Mouse (Mus musculus): ENCODE results near the gene Stat5b. TPM values are rescaled to one million over a fixed set of nuclear protein-coding genes. Genes with fewer than 3 reads are reported as not detected.
"Not testable (repeated sequence)": the region's sequence is repeated elsewhere in the genome, so short reads cannot be mapped to it uniquely, and the experiment has no call there.

The Stat5b gene
- polyA plus RNA-seq, 1 experiment from 2014 or later, result 20.5 TPM

DNA sequence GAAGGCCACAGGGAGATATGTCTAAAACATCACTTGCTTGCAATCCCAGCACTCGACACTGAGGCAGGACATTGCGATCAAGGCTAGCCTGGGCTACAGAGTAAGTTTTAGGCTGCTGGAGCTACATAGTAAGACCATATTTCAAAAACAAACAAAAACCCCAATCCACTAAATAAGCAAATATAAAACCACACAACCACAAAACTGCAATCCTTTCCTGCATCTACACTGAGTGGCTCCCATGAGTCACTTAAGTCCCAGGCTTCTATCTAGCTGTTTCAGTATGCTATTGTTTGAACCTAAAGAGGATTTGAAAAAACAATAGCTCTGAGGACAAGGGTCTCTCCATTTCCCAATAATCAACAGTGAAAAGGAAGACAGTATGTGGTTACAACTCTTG lies 55.1 kb downstream of the Stat5b start:
- WGBS, result 97% methylated on average over 2 of the region's 2 CpGs
- Histone ChIP-seq H3K27me3 (replicated peaks) (no peaks in the 10 kb centered on the region), H3K9me3 (no peaks in the 10 kb centered on the region), H3K27ac (no peak overlapping the region), H3K36me3 (replicated peaks) (peaks cover 11% of the 10 kb centered on the region; the same call in 1 of the 2 replicates), H3K4me2 (no peak overlapping the region), H3K9ac (no peak overlapping the region), H3K4me1 (no peaks in the 10 kb centered on the region), H3K4me3 (no peak overlapping the region)
- no peak for ATAC-seq (replicated peaks)

DNA sequence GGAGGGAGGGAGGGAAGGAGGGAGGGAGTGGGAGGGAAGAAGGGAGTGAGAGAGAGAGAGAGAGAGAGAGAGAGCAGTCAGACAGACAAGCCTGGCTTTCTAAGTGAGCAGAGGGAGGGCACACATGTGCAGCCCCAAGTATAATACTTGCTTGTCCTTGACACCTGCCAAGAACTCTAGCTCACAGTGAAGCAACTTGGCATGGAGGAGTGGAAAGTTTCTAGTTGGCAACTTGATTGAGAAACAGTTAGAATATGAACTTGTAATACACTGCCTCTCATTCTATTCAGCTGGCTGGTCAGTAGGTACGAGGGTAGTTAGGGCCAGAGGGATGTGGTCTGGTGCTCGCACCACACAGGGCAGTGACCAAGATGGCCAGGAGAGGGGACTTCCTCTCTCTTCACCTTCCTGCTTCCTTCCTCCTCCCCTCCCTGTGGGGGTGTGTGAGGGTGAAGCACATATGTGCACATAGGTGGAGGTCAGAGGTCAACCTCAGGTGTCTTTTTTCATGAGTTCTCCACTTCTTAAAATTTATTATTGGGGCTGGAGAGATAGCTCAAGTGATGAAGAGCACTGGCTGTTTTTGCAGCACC lies 59.0 kb downstream of the Stat5b start:
- Histone ChIP-seq H3K27ac (no peak overlapping the region), H3K4me2 (no peak overlapping the region), H3K36me3 (replicated peaks) (peaks cover 18% of the 10 kb centered on the region), H3K9me3 (no peaks in the 10 kb centered on the region), H3K4me3 (no peak overlapping the region), H3K27me3 (replicated peaks) (no peaks in the 10 kb centered on the region), H3K9ac (no peak overlapping the region), H3K4me1 (no peaks in the 10 kb centered on the region)
- no peak for ATAC-seq (replicated peaks)
- 85% methylated on average over 2 of the region's 2 CpGs for WGBS

DNA sequence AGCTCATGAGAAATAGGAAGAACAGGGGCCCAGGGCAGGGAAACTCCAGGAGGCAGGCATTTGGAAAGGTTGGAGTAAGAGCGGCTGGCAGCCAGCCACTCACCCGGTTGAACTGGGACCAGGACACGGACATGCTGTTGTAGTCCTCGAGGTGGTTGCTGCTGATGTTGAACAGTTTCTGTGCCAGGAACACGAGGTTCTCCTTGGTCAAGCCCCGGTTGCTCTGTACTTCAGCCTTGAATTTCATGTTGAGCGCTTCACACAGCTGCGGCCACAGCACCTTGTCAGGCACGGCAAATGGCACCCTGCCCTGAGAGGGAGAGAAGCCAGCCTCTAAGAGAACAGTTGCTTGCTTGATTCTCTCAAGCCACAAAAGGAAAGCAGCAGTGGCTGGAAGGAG lies 59.9 kb downstream of the Stat5b start:
- WGBS, result 91% methylated on average over 9 of the region's 9 CpGs
- not testable (repeated sequence) for H3K4me3 ChIP-seq; H3K27me3 ChIP-seq (replicated peaks); ATAC-seq (replicated peaks); H3K9me3 ChIP-seq; H3K4me2 ChIP-seq; H3K27ac ChIP-seq; H3K4me1 ChIP-seq; H3K9ac ChIP-seq
- H3K36me3 ChIP-seq (replicated peaks), result peaks cover 15% of the 10 kb centered on the region

DNA sequence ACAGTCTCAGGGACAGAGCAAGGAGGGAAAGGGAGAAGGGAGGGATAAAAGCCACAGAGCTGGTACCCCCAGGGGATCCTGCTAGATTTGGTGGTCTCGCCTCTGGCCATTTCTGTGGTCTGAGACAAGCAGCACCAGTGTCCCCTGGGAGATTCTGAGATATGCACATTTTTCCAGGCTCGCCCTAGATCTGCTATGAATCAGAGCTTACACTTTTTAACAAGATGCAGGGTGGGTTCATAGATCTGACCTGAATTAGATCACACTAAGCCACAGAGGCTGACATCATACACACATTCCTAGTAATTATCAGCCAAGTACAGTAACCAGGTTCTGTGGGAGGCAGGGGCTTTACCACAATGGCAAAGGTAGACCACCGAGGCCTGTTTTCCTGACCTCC lies 60.8 kb downstream of the Stat5b start:
- Histone ChIP-seq H3K9me3 (no peaks in the 10 kb centered on the region), H3K4me1 (no peaks in the 10 kb centered on the region), H3K9ac (no peak overlapping the region), H3K36me3 (replicated peaks) (peaks cover 15% of the 10 kb centered on the region), H3K27ac (no peak overlapping the region), H3K27me3 (replicated peaks) (no peaks in the 10 kb centered on the region), H3K4me3 (no peak overlapping the region), H3K4me2 (no peak overlapping the region)
- no peak for ATAC-seq (replicated peaks)
- 65% methylated on average over 3 of the region's 3 CpGs for WGBS

DNA sequence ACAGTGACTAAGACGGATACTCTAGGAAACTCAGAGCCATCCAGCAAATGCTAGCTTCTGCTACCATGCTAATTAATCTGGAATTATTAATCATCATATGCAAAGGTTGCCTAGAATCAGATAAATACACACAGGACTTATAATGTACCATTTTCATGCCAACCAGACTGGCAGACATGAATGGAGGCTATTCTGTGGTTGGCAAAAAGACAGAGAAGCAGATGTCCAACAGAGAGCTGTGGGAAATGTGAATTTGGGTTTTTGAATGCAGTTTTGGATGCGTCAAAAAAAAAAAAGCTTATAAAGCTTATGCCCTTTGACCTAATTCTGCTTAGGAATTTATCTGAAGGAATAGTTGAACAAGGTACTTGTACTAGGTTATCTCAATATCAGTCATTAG lies 64.8 kb downstream of the Stat5b start:
- no peak for ATAC-seq (replicated peaks)
- no peaks in the 10 kb centered on the region for H3K27me3 ChIP-seq (replicated peaks)

DNA sequence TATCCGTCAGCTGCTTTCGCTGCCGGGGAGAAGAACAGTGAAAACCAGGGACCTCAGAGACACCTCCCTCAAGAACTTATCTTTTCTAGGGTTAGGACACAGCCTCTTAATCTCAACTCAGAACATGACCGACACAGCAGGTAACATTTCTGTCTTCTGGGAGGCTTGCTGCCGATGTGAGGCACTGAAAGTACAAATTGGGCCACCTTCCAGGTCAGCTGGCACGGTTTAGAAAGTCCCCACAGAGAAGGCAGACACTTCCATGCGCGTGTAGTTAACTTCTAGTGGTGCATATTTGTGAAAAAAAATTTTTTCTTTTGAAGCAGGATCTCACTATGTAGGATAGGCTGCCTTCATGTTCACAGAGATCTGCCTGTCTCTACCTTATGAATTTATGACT lies 66.2 kb downstream of the Stat5b start:
- Histone ChIP-seq H3K4me1 (no peaks in the 10 kb centered on the region), H3K4me2 (no peak overlapping the region), H3K4me3 (no peak overlapping the region), H3K27ac (no peak overlapping the region), H3K9me3 (no peaks in the 10 kb centered on the region), H3K27me3 (replicated peaks) (no peaks in the 10 kb centered on the region), H3K36me3 (replicated peaks) (peaks cover 20% of the 10 kb centered on the region), H3K9ac (no peak overlapping the region)
- 80% methylated on average over 8 of the region's 8 CpGs for WGBS
- no peak for ATAC-seq (replicated peaks)

More for the DNA sequence above, 64.8 kb downstream of the Stat5b start:
- Histone ChIP-seq H3K36me3 (replicated peaks) (peaks cover 23% of the 10 kb centered on the region), H3K27ac (no peak overlapping the region), H3K4me3 (no peak overlapping the region), H3K9me3 (no peaks in the 10 kb centered on the region), H3K4me1 (no peaks in the 10 kb centered on the region), H3K4me2 (no peak overlapping the region), H3K9ac (no peak overlapping the region)
- 93% methylated on average over 2 of the region's 2 CpGs for WGBS

DNA sequence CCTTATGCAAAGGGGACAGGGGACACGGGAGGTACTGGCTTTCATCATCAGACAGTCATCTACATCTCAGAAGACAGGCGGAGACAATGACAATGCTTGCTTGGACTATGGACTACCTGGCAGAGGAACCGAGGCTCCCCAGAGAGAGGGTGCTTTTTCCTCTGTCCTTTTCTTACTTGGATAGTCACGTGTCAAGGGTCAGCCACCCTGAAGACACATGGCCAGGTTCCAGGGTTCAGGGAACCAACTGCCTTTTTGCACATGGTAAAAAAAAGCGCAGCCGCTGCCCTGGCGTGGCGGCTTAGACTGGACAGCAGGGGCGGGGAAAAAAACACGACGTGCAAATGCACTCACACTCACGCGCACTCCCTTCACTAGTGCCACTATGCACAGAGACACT lies 68.0 kb downstream of the Stat5b start:
- Histone ChIP-seq H3K4me3 (no peak overlapping the region), H3K4me2 (no peak overlapping the region), H3K9ac (no peak overlapping the region), H3K36me3 (replicated peaks) (peaks cover 17% of the 10 kb centered on the region), H3K27me3 (replicated peaks) (no peaks in the 10 kb centered on the region), H3K27ac (no peak overlapping the region), H3K9me3 (no peaks in the 10 kb centered on the region), H3K4me1 (no peaks in the 10 kb centered on the region)
- no peak for ATAC-seq (replicated peaks)
- WGBS, result 88% methylated on average over 13 of the region's 13 CpGs

DNA sequence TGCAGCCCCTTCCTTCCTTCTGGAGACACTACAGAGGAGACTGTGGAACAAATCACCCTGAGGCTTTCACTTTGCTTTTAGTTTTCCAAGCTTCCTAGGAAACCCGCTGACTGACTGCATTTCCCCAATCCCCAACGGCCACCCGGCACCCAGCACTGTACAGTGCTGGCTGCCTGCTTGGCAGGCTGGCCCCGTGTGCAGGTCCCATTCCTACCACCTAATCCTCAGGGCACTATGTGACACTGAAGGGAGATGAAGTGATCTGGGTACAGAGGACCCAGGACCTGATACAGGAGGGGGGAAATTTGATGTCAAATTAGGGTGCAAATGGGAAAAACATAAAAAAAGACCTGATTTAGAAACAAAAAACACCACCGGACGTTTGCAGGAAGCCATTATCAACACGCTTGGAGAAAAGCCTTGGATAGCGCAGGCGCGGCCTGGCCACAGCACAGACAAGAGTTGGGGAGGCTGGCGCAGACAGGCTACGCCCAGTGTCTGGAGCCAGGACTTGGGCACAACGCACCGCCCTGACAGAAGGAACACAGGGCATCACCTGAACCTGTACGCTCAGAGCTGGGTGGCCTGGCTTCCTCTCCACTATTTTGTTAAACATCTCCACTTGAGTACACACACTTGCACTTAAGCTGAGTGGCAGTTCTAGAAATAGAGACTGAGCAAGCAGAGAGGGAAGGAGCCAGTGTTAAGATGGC lies 68.6 kb downstream of the Stat5b start:
- no peak for ATAC-seq (replicated peaks)
- WGBS, result 89% methylated on average over 15 of the region's 15 CpGs

DNA sequence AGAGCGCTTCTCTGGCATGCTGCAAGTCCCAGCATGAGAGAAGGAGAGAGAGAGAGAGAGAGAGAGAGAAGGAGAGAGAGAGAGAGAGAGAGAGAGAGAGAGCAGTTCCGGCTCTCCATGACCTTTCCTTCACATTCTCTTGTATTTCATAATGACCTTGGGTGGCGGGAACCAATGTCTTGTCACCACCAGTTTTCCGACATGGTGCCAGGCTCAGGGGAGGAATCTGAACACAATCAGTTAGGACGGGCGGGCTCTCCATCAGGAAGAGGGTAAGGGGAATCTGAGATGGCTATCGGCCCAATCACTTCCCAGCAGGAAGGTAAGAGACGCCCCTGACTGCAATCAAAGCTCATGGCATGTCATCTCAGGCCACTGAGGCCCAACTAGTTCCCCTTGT lies 70.3 kb downstream of the Stat5b start:
- no peak overlapping the region for H3K9ac ChIP-seq
- no peak overlapping the region for H3K4me2 ChIP-seq
- H3K27ac ChIP-seq, result no peak overlapping the region
- H3K4me3 ChIP-seq, result no peak overlapping the region
- WGBS, result 84% methylated on average over 8 of the region's 8 CpGs
- H3K27me3 ChIP-seq (replicated peaks), result no peaks in the 10 kb centered on the region
- no peak for ATAC-seq (replicated peaks)
- no peaks in the 10 kb centered on the region for H3K4me1 ChIP-seq
- peaks cover 17% of the 10 kb centered on the region; the same call in 1 of the 2 replicates for H3K36me3 ChIP-seq (replicated peaks)
- H3K9me3 ChIP-seq, result no peaks in the 10 kb centered on the region

More for the DNA sequence above, 68.6 kb downstream of the Stat5b start:
- no peak overlapping the region for H3K27ac ChIP-seq
- H3K27me3 ChIP-seq (replicated peaks), result no peaks in the 10 kb centered on the region
- no peaks in the 10 kb centered on the region for H3K9me3 ChIP-seq
- H3K9ac ChIP-seq, result no peak overlapping the region
- peaks cover 17% of the 10 kb centered on the region for H3K36me3 ChIP-seq (replicated peaks)
- H3K4me1 ChIP-seq, result no peaks in the 10 kb centered on the region
- no peak overlapping the region for H3K4me2 ChIP-seq
- no peak overlapping the region for H3K4me3 ChIP-seq

DNA sequence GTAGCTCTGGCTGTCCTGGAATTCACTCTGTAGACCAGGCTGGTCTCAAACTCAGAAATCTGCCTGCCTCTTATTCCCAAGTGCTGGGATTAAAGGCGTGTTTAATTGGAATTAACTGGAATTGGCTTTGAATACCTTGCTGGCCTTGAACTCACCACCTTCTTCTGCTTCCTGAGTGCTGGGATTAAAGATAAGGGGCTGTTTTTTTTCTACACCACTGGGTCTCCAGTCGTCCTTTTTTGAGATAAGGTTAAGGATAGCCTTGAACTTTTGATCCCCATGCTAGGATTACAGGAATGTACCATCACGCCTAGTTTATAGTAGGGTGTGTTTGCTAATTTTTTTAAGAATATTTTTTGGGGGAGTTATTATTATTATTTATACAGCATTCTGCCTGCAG lies 72.5 kb downstream of the Stat5b start:
- ATAC-seq (replicated peaks), result no peak
- Histone ChIP-seq H3K9me3 (no peaks in the 10 kb centered on the region), H3K27ac (no peak overlapping the region), H3K4me2 (no peak overlapping the region), H3K27me3 (replicated peaks) (no peaks in the 10 kb centered on the region), H3K4me1 (no peaks in the 10 kb centered on the region), H3K9ac (no peak overlapping the region), H3K36me3 (replicated peaks) (peaks cover 12% of the 10 kb centered on the region; the same call in 1 of the 2 replicates), H3K4me3 (no peak overlapping the region)
- WGBS, result 76% methylated on average over 3 of the region's 3 CpGs

DNA sequence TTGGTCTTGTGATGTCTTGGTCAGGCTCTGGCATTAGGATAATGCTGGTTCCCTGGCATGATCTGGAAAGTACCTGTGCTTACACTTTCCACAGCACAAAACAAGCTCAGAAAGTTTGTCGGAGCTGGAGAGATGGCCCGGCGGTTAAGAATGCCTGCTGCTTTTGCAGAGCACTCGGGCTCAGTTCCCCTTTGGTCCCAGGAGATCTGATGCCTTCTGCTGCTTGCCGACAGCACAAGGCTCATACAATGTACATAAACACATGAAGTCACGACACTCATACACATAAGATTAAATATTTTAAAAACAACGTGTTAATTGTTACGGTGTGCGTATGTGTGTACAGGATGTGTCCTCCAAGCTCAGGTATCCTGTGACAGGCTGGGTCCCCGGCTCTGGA lies 74.6 kb downstream of the Stat5b start:
- 82% methylated on average over 10 of the region's 10 CpGs for WGBS
- Histone ChIP-seq H3K4me3 (no peak overlapping the region), H3K36me3 (replicated peaks) (0 out of 2 replicates have a peak, but pooled peaks cover 3% of the 10 kb centered on the region), H3K9ac (no peak overlapping the region), H3K4me1 (no peaks in the 10 kb centered on the region), H3K27ac (no peak overlapping the region), H3K27me3 (replicated peaks) (no peaks in the 10 kb centered on the region), H3K4me2 (no peak overlapping the region), H3K9me3 (no peaks in the 10 kb centered on the region)
- ATAC-seq (replicated peaks), result no peak

DNA sequence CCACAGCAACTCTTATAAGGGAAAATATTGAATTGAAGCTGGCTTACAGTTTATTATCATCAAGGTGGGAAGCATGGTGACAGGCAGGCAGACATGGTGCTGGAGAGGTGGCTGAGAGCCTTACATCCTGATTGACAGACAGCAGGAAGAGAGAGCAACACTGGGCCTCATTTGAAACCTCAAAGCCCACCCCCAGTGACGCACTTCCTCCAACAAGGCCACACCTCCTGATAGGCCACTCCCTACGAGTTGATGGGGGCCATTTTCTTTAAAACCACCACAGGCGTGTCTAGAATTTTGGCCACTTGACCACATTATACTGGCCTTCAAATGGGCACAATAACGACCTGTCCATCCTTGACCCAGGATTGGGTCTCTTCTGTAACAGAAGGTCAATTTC lies 76.3 kb downstream of the Stat5b start:
- H3K9me3 ChIP-seq, result no peaks in the 10 kb centered on the region
- ATAC-seq (replicated peaks), result no peak
- H3K4me1 ChIP-seq, result peaks cover 6% of the 10 kb centered on the region; the same call in 1 of the 2 replicates
- H3K27me3 ChIP-seq (replicated peaks), result no peaks in the 10 kb centered on the region
- no peak overlapping the region for H3K4me2 ChIP-seq
- 82% methylated on average over 4 of the region's 4 CpGs for WGBS
- 0 out of 2 replicates have a peak, but pooled peaks cover 2% of the 10 kb centered on the region for H3K36me3 ChIP-seq (replicated peaks)
- H3K27ac ChIP-seq, result no peak overlapping the region
- no peak overlapping the region for H3K4me3 ChIP-seq
- H3K9ac ChIP-seq, result no peak overlapping the region

Measured in midbrain, embryonic 15.5 days (tissue).